ENCODE assay signal across 29 mouse cellular contexts in the genomic region with DNA sequence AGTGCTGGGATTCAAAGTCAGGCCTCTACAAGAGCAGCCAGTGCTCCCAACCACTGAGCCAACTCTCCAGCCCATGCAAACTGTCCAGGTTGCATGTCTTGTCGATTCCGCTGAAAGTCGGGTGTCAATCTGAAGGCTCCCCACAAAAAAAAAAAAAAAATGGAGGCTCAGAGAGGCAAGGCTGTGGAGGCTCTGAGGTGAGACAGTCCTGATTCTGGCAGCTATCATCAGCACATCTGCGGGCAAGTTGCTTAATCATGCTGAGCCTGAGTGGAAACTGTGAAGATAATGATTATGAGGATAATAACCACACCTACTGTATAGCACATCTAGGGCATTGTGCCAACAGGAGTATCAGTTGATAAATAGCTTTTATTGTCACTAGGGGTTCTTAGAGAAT. TPM values are rescaled to one million over a fixed set of nuclear protein-coding genes. Genes with fewer than 3 reads are reported as not detected.
DNase-seq lines count a peak whose midpoint lies in the region; ATAC-seq lines count a peak whose summit lies in the region.
"Had no signal": no experiment of that assay in that cellular context is flagged by ENCODE, and none has a peak within 500 bp of the region (broad histone marks: within the 10 kb centered on the region; RNA-seq: fewer than 3 reads in every experiment).

No protein-coding gene starts in this region.

- no peak overlapping the region for H3K9ac ChIP-seq in liver, embryonic 11.5 days (ENCODE audit: low read depth, low read length)
- H3K9ac ChIP-seq in liver, embryonic 15.5 days, result no peak overlapping the region
- no peak overlapping the region for H3K9ac ChIP-seq in hindbrain, embryonic 16.5 days (ENCODE audit: low read depth, low read length)
- H3K9ac ChIP-seq in forebrain, embryonic 13.5 days, result no peak overlapping the region
- H3K9ac ChIP-seq: forebrain, embryonic 15.5 days; heart, embryonic 12.5 days; hindbrain, embryonic 15.5 days; midbrain, embryonic 15.5 days; neural tube, embryonic 12.5 days had no signal

- H3K27me3 ChIP-seq in liver, embryonic 11.5 days (replicated peaks; ENCODE audit: control insufficient read depth, insufficient read depth, low read length), result no peaks in the 10 kb centered on the region
- no peaks in the 10 kb centered on the region for H3K27me3 ChIP-seq in liver, embryonic 15.5 days
- no peaks in the 10 kb centered on the region for H3K27me3 ChIP-seq in hindbrain, embryonic 16.5 days (replicated peaks; ENCODE audit: control insufficient read depth, insufficient read depth, low read length)
- no peaks in the 10 kb centered on the region for H3K27me3 ChIP-seq in forebrain, embryonic 13.5 days
- H3K27me3 ChIP-seq: forebrain, embryonic 15.5 days; heart, embryonic 12.5 days; hindbrain, embryonic 15.5 days; midbrain, embryonic 15.5 days; neural tube, embryonic 12.5 days had no signal

- no peaks in the 10 kb centered on the region for H3K9me3 ChIP-seq in liver, embryonic 11.5 days (ENCODE audit: control insufficient read depth, low read length)
- no peaks in the 10 kb centered on the region for H3K9me3 ChIP-seq in liver, embryonic 15.5 days (replicated peaks)
- no peaks in the 10 kb centered on the region for H3K9me3 ChIP-seq in hindbrain, embryonic 16.5 days (ENCODE audit: control insufficient read depth, low read length)
- no peaks in the 10 kb centered on the region for H3K9me3 ChIP-seq in forebrain, embryonic 13.5 days (replicated peaks)
- H3K9me3 ChIP-seq: forebrain, embryonic 15.5 days; heart, embryonic 12.5 days; hindbrain, embryonic 15.5 days; midbrain, embryonic 15.5 days; neural tube, embryonic 12.5 days had no signal

- H3K4me2 ChIP-seq in liver, embryonic 11.5 days, result no peak overlapping the region
- H3K4me2 ChIP-seq in liver, embryonic 15.5 days, result no peak overlapping the region
- no peak overlapping the region for H3K4me2 ChIP-seq in hindbrain, embryonic 16.5 days (ENCODE audit: low read length)
- no peak overlapping the region for H3K4me2 ChIP-seq in forebrain, embryonic 13.5 days
- H3K4me2 ChIP-seq: forebrain, embryonic 15.5 days; heart, embryonic 12.5 days; hindbrain, embryonic 15.5 days; midbrain, embryonic 15.5 days; neural tube, embryonic 12.5 days had no signal

- peak; percentile 22 for DNase-seq in liver
- DNase-seq in liver, embryonic 11.5 days (ENCODE audit: low spot score), result no peak
- DNase-seq in right cerebral cortex, postnatal 25 days, result no peak
- DNase-seq: adrenal gland, adult 2 months; adrenal gland, postnatal 36 days; cerebellum, adult 8-10 months; cerebellum, postnatal 25 days; gastrocnemius, postnatal 25 days; heart, adult 2 months; kidney, adult 11 months; kidney, postnatal 14 days; layer of hippocampus, adult 9-11 months; lung, postnatal 4 days; right cerebral cortex, adult 18-20 months; right cerebral cortex, postnatal 4 days; thymus, postnatal 4 days had no signal

- H3K36me3 ChIP-seq in liver, embryonic 11.5 days (ENCODE audit: control insufficient read depth, insufficient read depth, low read length), result no peaks in the 10 kb centered on the region
- H3K36me3 ChIP-seq in liver, embryonic 15.5 days (replicated peaks), result no peaks in the 10 kb centered on the region
- H3K36me3 ChIP-seq in hindbrain, embryonic 16.5 days (ENCODE audit: control insufficient read depth, insufficient read depth, low read length), result no peaks in the 10 kb centered on the region
- no peaks in the 10 kb centered on the region for H3K36me3 ChIP-seq in forebrain, embryonic 13.5 days (ENCODE audit: poor library complexity, severe bottlenecking)
- H3K36me3 ChIP-seq: forebrain, embryonic 15.5 days; heart, embryonic 12.5 days; hindbrain, embryonic 15.5 days; midbrain, embryonic 10.5 days; midbrain, embryonic 15.5 days; neural tube, embryonic 12.5 days had no signal

- no peak overlapping the region for H3K4me3 ChIP-seq in liver, embryonic 11.5 days (ENCODE audit: low read depth, low read length)
- no peak overlapping the region for H3K4me3 ChIP-seq in liver, embryonic 15.5 days (replicated peaks)
- no peak overlapping the region for H3K4me3 ChIP-seq in hindbrain, embryonic 16.5 days (ENCODE audit: low read length)
- no peak overlapping the region for H3K4me3 ChIP-seq in forebrain, embryonic 13.5 days
- H3K4me3 ChIP-seq: forebrain, embryonic 15.5 days; heart, adult 2 months; heart, embryonic 12.5 days; hindbrain, embryonic 15.5 days; midbrain, embryonic 10.5 days; midbrain, embryonic 15.5 days; myocyte; neural tube, embryonic 12.5 days had no signal

- WGBS in liver, embryonic 11.5 days, result 65% methylated on average over 4 of the region's 4 CpGs
- WGBS in liver, embryonic 15.5 days (ENCODE audit: insufficient replicate concordance), result 37% methylated on average over 4 of the region's 4 CpGs
- 86% methylated on average over 4 of the region's 4 CpGs for WGBS in hindbrain, embryonic 16.5 days
- WGBS in forebrain, embryonic 13.5 days, result 85% methylated on average over 4 of the region's 4 CpGs

- ATAC-seq in liver, embryonic 11.5 days (replicated peaks; ENCODE audit: low FRiP score), result no peak
- 0 out of 2 replicates have a peak, but pooled peaks have one; percentile 27 for ATAC-seq in granulocyte monocyte progenitor cell, adult 5-6 weeks (replicated peaks; ENCODE audit: poor library complexity, severe bottlenecking)
- peak; percentile 30; the same call in 1 of the 2 replicates for ATAC-seq in liver, embryonic 15.5 days (ENCODE audit: insufficient read depth)
- no peak for ATAC-seq in hindbrain, embryonic 16.5 days
- ATAC-seq in forebrain, embryonic 13.5 days, result no peak
- ATAC-seq: activated CD4-positive, CD25-positive, alpha-beta regulatory T cell, adult 4 months; CD4-positive, CD25-positive, alpha-beta regulatory T cell, adult 4 months; forebrain, embryonic 15.5 days; midbrain, embryonic 15.5 days had no signal

- H3K4me1 ChIP-seq in liver, embryonic 11.5 days (replicated peaks; ENCODE audit: control insufficient read depth, insufficient read depth, low read length), result peaks cover 16% of the 10 kb centered on the region; the same call in 1 of the 2 replicates
- peaks cover 36% of the 10 kb centered on the region for H3K4me1 ChIP-seq in liver, embryonic 15.5 days (replicated peaks)
- no peaks in the 10 kb centered on the region for H3K4me1 ChIP-seq in hindbrain, embryonic 16.5 days (ENCODE audit: control insufficient read depth, insufficient read depth, low read depth, low read length)
- H3K4me1 ChIP-seq in forebrain, embryonic 13.5 days, result peaks cover 5% of the 10 kb centered on the region; the same call in 1 of the 2 replicates
- H3K4me1 ChIP-seq: neural tube, embryonic 12.5 days had no signal

- H3K27ac ChIP-seq in liver, embryonic 11.5 days (ENCODE audit: low read depth, low read length), result no peak overlapping the region
- no peak overlapping the region for H3K27ac ChIP-seq in liver, embryonic 15.5 days (replicated peaks)
- H3K27ac ChIP-seq in hindbrain, embryonic 16.5 days (ENCODE audit: low read depth, low read length), result no peak overlapping the region
- H3K27ac ChIP-seq in forebrain, embryonic 13.5 days, result no peak overlapping the region
- H3K27ac ChIP-seq: forebrain, embryonic 15.5 days; heart, adult 2 months; hindbrain, embryonic 15.5 days; midbrain, embryonic 10.5 days; midbrain, embryonic 15.5 days; neural tube, embryonic 12.5 days had no signal

RNA-seq across cellular contexts. Expression of gene Add3, which starts 45.6 kb away (rescaled TPM):
- polyA plus RNA-seq in liver, embryonic 11.5 days (2014; fragmentation: Nextera tagmentation; extraction: Ambion mirVana), result 65.0 and 69.0 TPM in 2 replicates
- total RNA-seq in granulocyte monocyte progenitor cell, adult 5-6 weeks (2014; fragmentation: Nextera tagmentation), result 30.2 and 57.5 TPM in 2 replicates
- 39.5 and 43.3 TPM in 2 replicates for total RNA-seq in granulocyte monocyte progenitor cell, adult 5-6 weeks (2017)
- polyA plus RNA-seq in liver, embryonic 15.5 days (2015; fragmentation: Nextera tagmentation; extraction: Ambion mirVana), result 26.2 and 28.3 TPM in 2 replicates
- polyA plus RNA-seq in hindbrain, embryonic 16.5 days (2015; fragmentation: Nextera tagmentation; extraction: Ambion mirVana), result 48.5 and 51.6 TPM in 2 replicates
- 34.2 and 34.5 TPM in 2 replicates for polyA plus RNA-seq in forebrain, embryonic 13.5 days (2015; fragmentation: Nextera tagmentation; extraction: Ambion mirVana)

RNA-seq across cellular contexts. Expression of gene Xpnpep1, which starts 54.7 kb away (rescaled TPM):
- 180 and 196 TPM in 2 replicates for polyA plus RNA-seq in liver, embryonic 11.5 days (2014; fragmentation: Nextera tagmentation; extraction: Ambion mirVana)
- total RNA-seq in granulocyte monocyte progenitor cell, adult 5-6 weeks (2014; fragmentation: Nextera tagmentation), result 43.6 and 77.0 TPM in 2 replicates
- 49.8 and 70.5 TPM in 2 replicates for total RNA-seq in granulocyte monocyte progenitor cell, adult 5-6 weeks (2017)
- polyA plus RNA-seq in liver, embryonic 15.5 days (2015; fragmentation: Nextera tagmentation; extraction: Ambion mirVana), result 83.4 and 87.2 TPM in 2 replicates
- polyA plus RNA-seq in hindbrain, embryonic 16.5 days (2015; fragmentation: Nextera tagmentation; extraction: Ambion mirVana), result 118 and 129 TPM in 2 replicates
- 120 and 130 TPM in 2 replicates for polyA plus RNA-seq in forebrain, embryonic 13.5 days (2015; fragmentation: Nextera tagmentation; extraction: Ambion mirVana)

Comparison
In these comparisons a context has a peak if more than half of its experiments do, and no peak if none do; other contexts are left out.
1. ATAC-seq: peak in granulocyte monocyte progenitor cell, adult 5-6 weeks (single experiment) and liver, embryonic 15.5 days (single experiment); none in liver, embryonic 11.5 days (single experiment), hindbrain, embryonic 16.5 days (single experiment) and forebrain, embryonic 13.5 days (single experiment).